Mouse (Mus musculus) CH12.LX (cell line): ENCODE results near the gene Dnal1. TPM values are rescaled to one million over a fixed set of nuclear protein-coding genes. Genes with fewer than 3 reads are reported as not detected.
A peak's percentile ranks its signal among the peaks of the same experiment; 100 is the strongest.

Source experiments
- DNase-seq: peaks from one replicate; pipeline ENCODE4 v3.0.0-alpha.2; 2013; ENCODE audit errors: extremely low read depth
- H3K27ac ChIP-seq: 2 replicates; pipeline ENCODE4 v1.5.1; 2012; ENCODE audit warnings: low read depth, mild to moderate bottlenecking, control low read depth, moderate library complexity; ENCODE audit not compliant: insufficient read depth
- H3K27me3 ChIP-seq: replicated peaks from 2 replicates; pipeline ENCODE3; 2012; ENCODE audit warnings: inconsistent platforms
- H3K36me3 ChIP-seq, 2 experiments: replicated peaks in 1 of 2; 2 replicates each; pipeline versions ENCODE3 to v1.6.1; 2012; ENCODE audit warnings: inconsistent platforms in 1 of 2, low read length in 1 of 2, mild to moderate bottlenecking in 1 of 2, mixed read lengths in 1 of 2, moderate library complexity in 1 of 2; ENCODE audit not compliant: control insufficient read depth in 1 of 2, insufficient read depth in 1 of 2
- H3K4me1 ChIP-seq, 2 experiments: 2 replicates each; pipeline ENCODE4 v1.6.1; 2012; ENCODE audit warnings: inconsistent platforms in 1 of 2, moderate library complexity in 1 of 2; ENCODE audit not compliant: insufficient read depth in 2 of 2, control insufficient read depth in 1 of 2
- H3K4me2 ChIP-seq: 2 replicates; pipeline ENCODE4 v1.6.1; 2012; ENCODE audit warnings: low read depth, mild to moderate bottlenecking, control low read depth; ENCODE audit not compliant: poor library complexity, insufficient read depth, severe bottlenecking
- H3K4me3 ChIP-seq, 3 experiments: fragments of 150-350 bp in 1 of 3; sonication (generic) in 1 of 3; replicated peaks in 1 of 3; 2 replicates each; pipeline versions ENCODE3 to v1.5.1; 2011 to 2012; ENCODE audit warnings: low read depth in 2 of 3, low read length in 2 of 3, mild to moderate bottlenecking in 2 of 3, moderate library complexity in 2 of 3, control low read depth in 1 of 3, improper control_type of control experiment in 1 of 3, inconsistent platforms in 1 of 3, mixed read lengths in 1 of 3; ENCODE audit not compliant: poor library complexity in 1 of 3
- H3K79me2 ChIP-seq: replicated peaks from 2 replicates; pipeline ENCODE4 v1.6.1; 2012; ENCODE audit warnings: mild to moderate bottlenecking, moderate library complexity; ENCODE audit not compliant: control insufficient read depth, poor library complexity, insufficient read depth, severe bottlenecking; ENCODE audit errors: extremely low read depth
- H3K9ac ChIP-seq: 2 replicates; pipeline ENCODE4 v1.6.1; 2012; ENCODE audit warnings: low read depth, mild to moderate bottlenecking, control low read depth, moderate library complexity; ENCODE audit not compliant: insufficient read depth
- H3K9me3 ChIP-seq: replicated peaks from 2 replicates; pipeline ENCODE3; 2012; ENCODE audit warnings: low read length, inconsistent platforms, mixed read lengths
- BHLHE40 ChIP-seq: IDR thresholded peaks from 2 replicates; pipeline ENCODE4 v1.6.1; 2011; ENCODE audit warnings: mild to moderate bottlenecking, low read depth, low read length, improper control_type of control experiment
- CHD1 ChIP-seq: IDR thresholded peaks from 2 replicates; pipeline ENCODE4 v1.6.1; 2012; ENCODE audit warnings: low read depth, low read length, improper control_type of control experiment, inconsistent platforms
- CTCF ChIP-seq, 2 experiments: IDR thresholded peaks in 1 of 2; conservative IDR thresholded peaks in 1 of 2; 2 replicates each; pipeline ENCODE4 v1.5.1; 2011 to 2012; ENCODE audit warnings: low read depth in 2 of 2, low read length in 2 of 2, improper control_type of control experiment in 1 of 2, inconsistent platforms in 1 of 2, mild to moderate bottlenecking in 1 of 2, moderate library complexity in 1 of 2
- EP300 ChIP-seq: IDR thresholded peaks from 2 replicates; pipeline ENCODE4 v1.6.1; 2011; ENCODE audit warnings: low read length, improper control_type of control experiment
- ETS1 ChIP-seq: conservative IDR thresholded peaks from 2 replicates; pipeline ENCODE4 v1.6.1; 2012; ENCODE audit warnings: low read depth, mild to moderate bottlenecking, inconsistent platforms, low read length, improper control_type of control experiment, moderate library complexity
- HCFC1 ChIP-seq: IDR thresholded peaks from 2 replicates; pipeline ENCODE4 v1.6.1; 2012; ENCODE audit warnings: low read depth, mild to moderate bottlenecking, inconsistent platforms, low read length, improper control_type of control experiment
- IRF4 ChIP-seq: IDR thresholded peaks from 2 replicates; pipeline ENCODE4 v1.6.1; 2014; ENCODE audit warnings: low read depth, mild to moderate bottlenecking, inconsistent platforms, low read length, improper control_type of control experiment
- MAFK ChIP-seq: IDR thresholded peaks from 2 replicates; pipeline ENCODE4 v1.6.1; 2011; ENCODE audit warnings: low read length, improper control_type of control experiment; ENCODE audit not compliant: insufficient replicate concordance
- MEF2A ChIP-seq: IDR thresholded peaks from 2 replicates; pipeline ENCODE4 v1.6.1; 2014; ENCODE audit warnings: low read depth, mild to moderate bottlenecking, inconsistent platforms, low read length, improper control_type of control experiment, borderline replicate concordance
- TBP ChIP-seq: conservative IDR thresholded peaks from 2 replicates; pipeline ENCODE4 v1.6.1; 2011; ENCODE audit warnings: low read depth, low read length, improper control_type of control experiment
- USF2 ChIP-seq: conservative IDR thresholded peaks from 2 replicates; pipeline ENCODE4 v1.6.1; 2011; ENCODE audit warnings: low read depth, low read length, improper control_type of control experiment
- ZKSCAN1 ChIP-seq: IDR thresholded peaks from 2 replicates; pipeline ENCODE4 v1.6.1; 2012; ENCODE audit warnings: low read depth, inconsistent platforms, low read length, improper control_type of control experiment, borderline replicate concordance
- ZNF384 ChIP-seq: IDR thresholded peaks from 2 replicates; pipeline ENCODE4 v1.6.1; 2012; ENCODE audit warnings: low read depth, low read length, improper control_type of control experiment, inconsistent platforms
- dilution Hi-C: fragments of 300-500 bp; cut with MboI; formaldehyde crosslinking; loops from 2 replicates; pipeline ENCODE4 v1.14.3; 2020; ENCODE audit warnings: low sequenced_read_pairs; ENCODE audit not compliant: extremely low pct_unique_long_range_greater_than_20kb, extremely low pct_ligation_motif_present
- in situ Hi-C: fragments of 300-500 bp; cut with MboI; formaldehyde crosslinking; loops from 3 replicates; pipeline ENCODE4 v1.14.3; 2019; ENCODE audit warnings: low sequenced_read_pairs, low pct_ligation_motif_present, low pct_unique_long_range_greater_than_20kb, mixed read lengths
- polyA plus RNA-seq: library from polyadenylated mRNA; unstranded; fragments of >175 nt; gene quantifications from 2 replicates; pipeline ENCODE4 v1.2.1, GENCODE M21; 2012; ENCODE audit warnings: low read depth; ENCODE audit not compliant: insufficient read length
- total RNA-seq, 2 experiments: library from RNA; depleted of rRNA; stranded (reverse); fragments of 300-350 nt in 1 of 2; fragments of >200 nt in 1 of 2; gene quantifications; 2 replicates each; pipeline ENCODE4 v1.2.3; 2012 to 2014

Dnal1 gene
- total and polyA plus RNA-seq, 3 experiments, result 1.6 to 2.1 (median 1.7) TPM

GRCm38 (mm10) chr12:84186950-84187349 lies 72.8 kb downstream of the Dnal1 start:
- Histone ChIP-seq H3K27ac (no peak overlapping the region), H3K4me2 (no peak overlapping the region), H3K4me3 (no peak overlapping the region), H3K4me1 (peaks cover 29 to 78% of the 10 kb centered on the region in 2 experiments), H3K9me3 (peaks cover 20% of the 10 kb centered on the region), H3K9ac (no peak overlapping the region)
- no peak for DNase-seq
- TF ChIP-seq HCFC1 (no peak), IRF4 (no peak), USF2 (no peak), MAFK (no peak), ETS1 (no peak), ZKSCAN1 (no peak), MEF2A (no peak), ZNF384 (no peak), CHD1 (no peak), CTCF (conservative IDR thresholded peaks at IDR 0.05 in 1 of 2, IDR thresholded peaks at IDR 0.05 in 1 of 2; ENCODE audit: low read depth in 2 of 2, low read length in 2 of 2) (no peak)
- TF ChIP-seq, all 38 proteins: peak for 0
- no peaks in the 10 kb centered on the region for H3K27me3 ChIP-seq
- dilution Hi-C loops (no loop called here), in situ Hi-C loops (no loop called here)
- peaks cover 39% of the 10 kb centered on the region for H3K79me2 ChIP-seq
- peaks cover 9 to 65% of the 10 kb centered on the region in 2 experiments for H3K36me3 ChIP-seq

GRCm38 (mm10) chr12:84187752-84188601 lies 73.8 kb downstream of the Dnal1 start:
- DNase-seq, result peak; percentile 82
- dilution Hi-C loops (no loop called here), in situ Hi-C loops (no loop called here)
- H3K9ac ChIP-seq, result no peak overlapping the region
- H3K4me1 ChIP-seq, result peaks cover 29 to 71% of the 10 kb centered on the region in 2 experiments
- H3K36me3 ChIP-seq, result peaks cover 9 to 58% of the 10 kb centered on the region in 2 experiments
- H3K27ac ChIP-seq, result peak overlapping the region; percentile 12; the same call in 1 of the 2 replicates
- peak overlapping the region in 1 of 3 experiments; percentile 15 for H3K4me3 ChIP-seq
- H3K4me2 ChIP-seq, result no peak overlapping the region
- H3K79me2 ChIP-seq, result peaks cover 42% of the 10 kb centered on the region
- TF ChIP-seq ETS1, result peak; percentile 34; the same call in 1 of the 2 replicates
- TF ChIP-seq HCFC1, result no peak
- TF ChIP-seq TBP, result no peak
- peak; percentile 90 for TF ChIP-seq MEF2A
- TF ChIP-seq BHLHE40, result peak; percentile 57; the same call in 1 of the 2 replicates
- peak; percentile 6; the same call in 1 of the 2 replicates for TF ChIP-seq EP300
- peaks cover 20% of the 10 kb centered on the region for H3K9me3 ChIP-seq
- no peaks in the 10 kb centered on the region for H3K27me3 ChIP-seq
